Mouse (Mus musculus): ENCODE results near the gene Wnt2b. TPM values are rescaled to one million over a fixed set of nuclear protein-coding genes. Genes with fewer than 3 reads are reported as not detected.
A peak's percentile ranks its signal among the peaks of the same experiment; 100 is the strongest.

Wnt2b gene
- total RNA-seq, 2 experiments from 2014 or later: 2.5 to 2.8 TPM

- DNase-seq (ENCODE audit: low spot score in 2 of 2): no peak
- intact Hi-C loops (cut with DNase I): loop anchor here (5.0 to 10.0 kb wide), 4 partner anchors 58 to 250 kb away; partner anchors contain the start of gene Rhoc
Measured at GRCm38 (mm10) chr3:104965070-104965855, 3.5 kb upstream of the Wnt2b start.

GRCm38 (mm10) chr3:104963331-104964276 is 1.9 kb upstream of the Wnt2b start:
- no peak for DNase-seq (ENCODE audit: low spot score in 2 of 2)
- intact Hi-C loops (cut with DNase I): loop anchor here (10.0 kb wide), 1 partner anchor 249 kb away; no protein-coding TSS in a partner anchor

- intact Hi-C loops (cut with DNase I): loop anchor here (10.0 kb wide), 1 partner anchor 248 kb away; no protein-coding TSS in a partner anchor
Measured at GRCm38 (mm10) chr3:104962866-104963265, 1.1 kb upstream of the Wnt2b start.

GRCm38 (mm10) chr3:104962141-104962611 is 455 bp upstream of the Wnt2b start:
- intact Hi-C loops (cut with DNase I): loop anchor here (10.0 kb wide), 1 partner anchor 247 kb away; no protein-coding TSS in a partner anchor
- no peak for DNase-seq (ENCODE audit: low spot score in 2 of 2)

More at GRCm38 (mm10) chr3:104962866-104963265, 1.1 kb upstream of the Wnt2b start:
- DNase-seq (ENCODE audit: low spot score in 2 of 2): no peak

- DNase-seq (ENCODE audit: low spot score in 2 of 2): no peak
- intact Hi-C loops (cut with DNase I): loop anchor here (10.0 kb wide), 1 partner anchor 246 kb away; no protein-coding TSS in a partner anchor
Measured at GRCm38 (mm10) chr3:104960026-104961000, 1.4 kb downstream of the Wnt2b start.

GRCm38 (mm10) chr3:104956131-104956581 is 5.6 kb downstream of the Wnt2b start:
- intact Hi-C loops (cut with DNase I): no loop called here
- DNase-seq (ENCODE audit: low spot score in 2 of 2): no peak

GRCm38 (mm10) chr3:104954551-104954950 is 7.2 kb downstream of the Wnt2b start:
- no peak for DNase-seq (ENCODE audit: low spot score in 2 of 2)
- intact Hi-C loops (cut with DNase I): no loop called here

- intact Hi-C loops (cut with DNase I): no loop called here
- no peak for DNase-seq (ENCODE audit: low spot score in 2 of 2)
Measured at GRCm38 (mm10) chr3:104954137-104954536, 7.6 kb downstream of the Wnt2b start.

- DNase-seq (ENCODE audit: low spot score in 2 of 2): no peak
- intact Hi-C loops (cut with DNase I): no loop called here
Measured at GRCm38 (mm10) chr3:104952891-104953670, 8.6 kb downstream of the Wnt2b start.

- intact Hi-C loops (cut with DNase I): no loop called here
- no peak for DNase-seq (ENCODE audit: low spot score in 2 of 2)
Measured at GRCm38 (mm10) chr3:104950926-104951325, 10.8 kb downstream of the Wnt2b start.

- no peak for DNase-seq (ENCODE audit: low spot score in 2 of 2)
- intact Hi-C loops (cut with DNase I): no loop called here
Measured at GRCm38 (mm10) chr3:104944894-104945293, 16.8 kb downstream of the Wnt2b start.

GRCm38 (mm10) chr3:104943333-104943732 is 18.4 kb downstream of the Wnt2b start:
- intact Hi-C loops (cut with DNase I): no loop called here
- DNase-seq (ENCODE audit: low spot score in 2 of 2): no peak

GRCm38 (mm10) chr3:104942682-104943081 is 19.0 kb downstream of the Wnt2b start:
- intact Hi-C loops (cut with DNase I): no loop called here
- DNase-seq (ENCODE audit: low spot score in 2 of 2): no peak

GRCm38 (mm10) chr3:104940691-104941090 is 21.0 kb downstream of the Wnt2b start:
- intact Hi-C loops (cut with DNase I): no loop called here
- no peak for DNase-seq (ENCODE audit: low spot score in 2 of 2)

GRCm38 (mm10) chr3:104938327-104938726 is 23.4 kb downstream of the Wnt2b start:
- intact Hi-C loops (cut with DNase I): no loop called here
- no peak for DNase-seq (ENCODE audit: low spot score in 2 of 2)

- no peak for DNase-seq (ENCODE audit: low spot score in 2 of 2)
Measured at GRCm38 (mm10) chr3:104937728-104938305, 23.9 kb downstream of the Wnt2b start.

GRCm38 (mm10) chr3:104929385-104929784 is 32.3 kb downstream of the Wnt2b start:
- peak in 1 of 2 experiments; percentile 28 for DNase-seq (ENCODE audit: low spot score in 2 of 2)
- intact Hi-C loops (cut with DNase I): no loop called here

More at GRCm38 (mm10) chr3:104937728-104938305, 23.9 kb downstream of the Wnt2b start:
- intact Hi-C loops (cut with DNase I): no loop called here

- no peak for DNase-seq (ENCODE audit: low spot score in 2 of 2)
- intact Hi-C loops (cut with DNase I): no loop called here
Measured at GRCm38 (mm10) chr3:104914986-104915385, 46.7 kb downstream of the Wnt2b start.

All from left cerebral cortex, postnatal 25 days (tissue).